Mouse (Mus musculus) right cerebral cortex, postnatal 10 days (tissue): ENCODE measurements around the gene Gm49387.
"Not testable (repeated sequence)": the region's sequence is repeated elsewhere in the genome, so short reads cannot be mapped to it uniquely, and the experiment has no call there.

Experiments
- DNase-seq, 2 experiments: peaks; one replicate each; pipeline ENCODE4 v3.0.0; 2021; ENCODE audit warnings: low spot score in 2 of 2

The Gm49387 gene

GRCm38 (mm10) chr14:31641506-31642155 lies 953 bp upstream of the Gm49387 start:
- no peak for DNase-seq

- peak; percentile 90 to 94 for DNase-seq
These were observed 320 bp upstream of the Gm49387 start, which contains the start of the genes Btd and Hacl1 for GRCm38 (mm10) chr14:31640890-31641505. TSS of gene Btd (plus strand) at chr14:31641028. TSS of gene Hacl1 (minus strand) at chr14:31641286.

- no peak for DNase-seq
These were observed 10.0 kb downstream of the Gm49387 start for GRCm38 (mm10) chr14:31630677-31631076.

GRCm38 (mm10) chr14:31622748-31623147 lies 17.9 kb downstream of the Gm49387 start:
- peak; percentile 41 to 47 for DNase-seq

GRCm38 (mm10) chr14:31620591-31621223 lies 20.0 kb downstream of the Gm49387 start:
- no peak for DNase-seq

- DNase-seq = no peak
These were observed 22.7 kb downstream of the Gm49387 start for GRCm38 (mm10) chr14:31617997-31618396.

GRCm38 (mm10) chr14:31617204-31617603 lies 23.5 kb downstream of the Gm49387 start:
- DNase-seq = peak in 1 of 2 experiments; percentile 40

- no peak for DNase-seq
These were observed 27.0 kb downstream of the Gm49387 start for GRCm38 (mm10) chr14:31613671-31614070.

GRCm38 (mm10) chr14:31611986-31612385 lies 28.7 kb downstream of the Gm49387 start:
- DNase-seq = no peak

- DNase-seq = no peak
These were observed 35.2 kb downstream of the Gm49387 start for GRCm38 (mm10) chr14:31605514-31605913.

GRCm38 (mm10) chr14:31604916-31605315 lies 35.8 kb downstream of the Gm49387 start:
- DNase-seq = no peak

GRCm38 (mm10) chr14:31602616-31602979 lies 38.1 kb downstream of the Gm49387 start:
- DNase-seq = not testable (repeated sequence)

GRCm38 (mm10) chr14:31601908-31602615 lies 38.6 kb downstream of the Gm49387 start:
- no peak for DNase-seq

- no peak for DNase-seq
These were observed 43.2 kb downstream of the Gm49387 start for GRCm38 (mm10) chr14:31597446-31597845.

- no peak for DNase-seq
These were observed 44.3 kb downstream of the Gm49387 start for GRCm38 (mm10) chr14:31596408-31596807.

GRCm38 (mm10) chr14:31594693-31595092 lies 46.0 kb downstream of the Gm49387 start:
- DNase-seq = no peak

- no peak for DNase-seq
These were observed 47.6 kb downstream of the Gm49387 start for GRCm38 (mm10) chr14:31593036-31593435.

GRCm38 (mm10) chr14:31591243-31591642 lies 49.4 kb downstream of the Gm49387 start, which contains the start of gene Colq:
TSS of gene Colq (minus strand) at chr14:31591343.
- no peak for DNase-seq

GRCm38 (mm10) chr14:31586451-31586850 lies 54.2 kb downstream of the Gm49387 start:
- DNase-seq = no peak

- DNase-seq = no peak
These were observed 57.6 kb downstream of the Gm49387 start for GRCm38 (mm10) chr14:31583082-31583481.

- no peak for DNase-seq
These were observed 62.5 kb downstream of the Gm49387 start for GRCm38 (mm10) chr14:31577966-31578735.
